Mouse (Mus musculus) right cerebral cortex, adult 18-20 months (tissue): ENCODE results near the gene Fam19a1.

Source experiments
- DNase-seq: peaks from one replicate; pipeline ENCODE4 v3.0.0; 2022; ENCODE audit warnings: mixed read lengths

The Fam19a1 gene

GRCm38 (mm10) chr6:96441971-96442370 is 329.0 kb downstream of the Fam19a1 start:
- no peak for DNase-seq

DNA sequence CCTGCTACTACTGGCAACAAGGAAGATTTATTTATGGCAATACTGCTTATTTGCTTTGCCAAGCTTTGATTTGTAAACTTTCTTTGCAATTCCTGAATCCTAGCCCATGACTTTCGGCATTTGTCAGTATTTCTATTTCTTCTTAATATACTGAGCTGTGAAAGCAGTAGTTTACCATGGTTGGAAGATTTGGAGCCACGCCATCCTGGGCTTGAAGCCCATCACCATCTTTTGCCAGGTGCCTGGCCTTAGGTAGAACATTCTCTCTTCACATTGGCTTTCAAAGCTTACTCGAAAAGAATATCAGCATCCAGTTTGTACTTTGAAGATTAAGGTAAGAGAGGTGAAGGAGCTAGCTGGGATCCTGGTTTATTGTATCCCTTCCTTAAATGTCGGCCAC is 334.5 kb downstream of the Fam19a1 start:
- DNase-seq, result no peak

GRCm38 (mm10) chr6:96456266-96456665 is 343.3 kb downstream of the Fam19a1 start:
- no peak for DNase-seq

DNA sequence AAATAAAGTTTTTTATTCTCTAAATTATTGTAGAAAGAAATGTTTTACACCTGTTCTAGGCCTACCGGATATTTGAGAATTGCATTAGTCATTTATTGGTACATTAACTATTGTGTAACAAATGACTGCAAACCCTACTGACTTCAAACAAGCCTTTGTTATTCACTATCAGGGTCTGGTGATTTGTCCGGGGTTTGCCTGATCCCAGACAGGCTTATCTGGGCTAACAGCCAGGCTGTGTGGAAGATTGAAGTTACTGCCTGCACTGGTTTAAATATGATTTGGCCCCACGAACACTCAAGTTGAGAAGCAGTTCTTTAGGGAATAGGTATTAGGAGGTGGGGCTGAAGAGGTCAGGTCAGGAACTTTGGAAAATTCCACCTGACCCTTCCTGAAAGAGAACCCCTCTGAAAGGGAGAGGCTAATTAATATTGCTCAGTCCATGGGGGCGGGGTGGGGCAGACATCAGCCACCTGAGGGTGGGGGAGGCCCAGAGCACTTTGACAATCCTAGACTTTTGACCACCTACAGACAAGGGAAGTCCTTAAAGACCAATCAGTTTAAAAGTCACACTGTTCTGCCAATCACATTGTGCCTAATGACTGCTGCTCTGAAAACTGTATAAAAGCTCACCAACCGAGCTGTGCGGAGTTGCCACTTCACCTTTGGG is 344.8 kb downstream of the Fam19a1 start:
- DNase-seq, result no peak

DNA sequence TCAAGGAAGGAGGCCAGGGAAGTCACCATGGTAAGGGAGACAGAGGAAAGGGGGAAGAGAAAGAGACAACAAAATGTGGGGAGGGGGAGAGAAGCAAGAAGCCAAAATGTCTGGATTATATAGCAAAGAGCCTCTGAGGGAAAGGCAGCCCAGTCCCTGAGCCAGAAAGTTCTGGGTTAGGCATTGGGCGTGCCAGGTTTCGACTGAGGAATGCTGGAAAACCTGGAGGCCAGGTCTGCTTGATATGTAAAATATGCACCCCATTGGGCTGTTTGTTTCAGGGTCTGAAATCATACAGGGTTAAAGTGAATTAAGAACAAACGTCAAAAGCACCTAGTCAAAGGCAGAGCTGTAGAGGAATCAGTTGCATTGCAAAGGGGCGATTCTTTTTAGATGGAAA is 346.1 kb downstream of the Fam19a1 start:
- no peak for DNase-seq

DNA sequence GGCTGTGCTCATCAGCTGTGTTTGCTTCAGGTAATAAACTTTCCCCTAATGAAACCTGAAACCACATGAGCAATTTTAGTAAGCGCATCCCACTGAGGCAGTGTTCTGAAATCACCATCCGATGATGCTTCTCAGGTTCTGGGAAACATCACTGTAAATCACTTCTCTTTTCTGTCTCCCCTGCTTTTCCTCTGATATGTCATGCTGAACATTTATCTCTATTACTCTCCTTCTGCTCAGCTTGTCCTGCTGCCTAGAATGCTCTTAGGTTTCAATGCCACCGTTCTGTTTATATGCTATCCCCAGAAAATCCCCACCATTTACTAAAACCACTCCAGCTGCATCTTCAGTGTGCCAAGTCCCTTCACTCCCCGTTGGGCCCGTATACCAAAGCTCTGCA is 386.5 kb downstream of the Fam19a1 start:
- no peak for DNase-seq

DNA sequence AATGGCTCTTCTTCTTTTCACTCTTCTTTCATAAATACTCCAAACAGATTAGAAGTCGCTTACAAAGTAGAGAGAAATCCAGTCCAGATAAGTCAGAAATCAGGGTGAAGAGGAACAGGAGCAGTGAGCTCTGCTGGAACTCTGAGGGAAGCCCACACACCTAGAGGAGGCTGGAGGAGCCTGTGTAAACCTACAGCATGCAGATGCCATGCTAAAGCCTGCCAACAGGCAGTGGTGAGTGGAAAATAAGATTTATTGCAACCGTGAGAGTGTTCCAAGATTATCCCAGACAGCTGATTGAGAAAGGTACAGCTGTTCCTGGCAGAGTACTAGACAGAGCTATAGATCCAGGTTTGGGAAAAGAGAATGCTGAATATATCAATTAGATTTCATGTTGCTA is 428.6 kb downstream of the Fam19a1 start:
- DNase-seq, result peak; percentile 29

- no peak for DNase-seq
Measured at GRCm38 (mm10) chr6:96544832-96545231, 431.9 kb downstream of the Fam19a1 start.

DNA sequence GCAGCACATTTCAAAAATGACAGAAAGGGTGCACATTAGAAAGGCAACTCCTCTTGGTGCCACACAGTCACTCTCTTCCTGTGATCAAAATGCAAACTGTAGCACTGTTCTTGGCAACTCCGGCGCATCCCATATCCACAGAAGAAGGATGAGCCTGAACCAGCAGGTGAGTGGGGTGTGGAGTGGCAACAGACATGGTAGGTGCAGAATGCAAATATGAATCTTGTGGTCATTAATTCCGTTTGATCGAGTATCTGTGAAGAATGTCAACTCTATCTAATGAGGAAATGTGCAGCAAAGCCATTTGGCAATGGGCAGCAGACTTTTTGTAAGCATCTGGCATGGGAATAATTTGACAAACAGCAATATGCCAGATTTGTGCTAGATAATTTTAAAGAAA is 437.5 kb downstream of the Fam19a1 start:
- DNase-seq, result no peak

DNA sequence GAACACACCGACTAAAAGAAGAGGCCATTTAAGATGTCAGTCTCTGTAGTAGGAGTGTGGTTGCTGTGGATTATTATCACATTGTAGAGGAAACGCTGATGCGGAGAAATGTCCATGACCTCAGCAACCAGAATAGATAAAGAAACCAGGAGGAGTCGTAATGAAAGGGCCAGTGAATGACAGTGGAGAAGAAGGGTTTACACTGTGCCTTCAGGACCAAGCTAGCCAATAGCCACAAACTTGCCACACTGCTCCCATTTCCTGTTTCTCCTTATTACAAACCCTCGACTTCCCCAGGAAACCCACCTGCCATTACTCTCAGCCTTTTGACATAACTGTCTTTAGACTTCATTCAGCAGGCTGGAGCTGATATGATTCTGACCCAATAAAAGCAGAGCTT is 465.7 kb downstream of the Fam19a1 start:
- DNase-seq, result no peak

GRCm38 (mm10) chr6:96580726-96581125 is 467.8 kb downstream of the Fam19a1 start:
- no peak for DNase-seq

GRCm38 (mm10) chr6:96581187-96581586 is 468.2 kb downstream of the Fam19a1 start:
- no peak for DNase-seq

DNA sequence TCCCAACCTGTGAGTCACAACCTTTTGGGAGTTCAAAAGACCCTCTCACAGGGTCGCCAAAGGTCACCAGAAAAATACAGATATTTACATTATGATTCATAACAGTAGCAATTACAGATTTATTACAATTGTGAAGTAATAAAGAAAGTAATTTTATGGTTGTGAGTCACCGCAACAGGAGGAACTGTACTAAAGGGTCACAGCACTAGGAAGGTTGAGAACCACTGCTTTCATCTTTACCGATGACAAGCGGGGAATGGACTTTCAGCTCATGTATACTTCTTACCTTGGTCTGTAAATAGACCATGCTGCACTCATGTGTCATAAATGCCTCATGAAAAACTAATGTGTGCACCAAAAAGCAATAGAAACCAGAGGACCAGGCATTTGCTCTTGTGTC is 474.5 kb downstream of the Fam19a1 start:
- no peak for DNase-seq

DNA sequence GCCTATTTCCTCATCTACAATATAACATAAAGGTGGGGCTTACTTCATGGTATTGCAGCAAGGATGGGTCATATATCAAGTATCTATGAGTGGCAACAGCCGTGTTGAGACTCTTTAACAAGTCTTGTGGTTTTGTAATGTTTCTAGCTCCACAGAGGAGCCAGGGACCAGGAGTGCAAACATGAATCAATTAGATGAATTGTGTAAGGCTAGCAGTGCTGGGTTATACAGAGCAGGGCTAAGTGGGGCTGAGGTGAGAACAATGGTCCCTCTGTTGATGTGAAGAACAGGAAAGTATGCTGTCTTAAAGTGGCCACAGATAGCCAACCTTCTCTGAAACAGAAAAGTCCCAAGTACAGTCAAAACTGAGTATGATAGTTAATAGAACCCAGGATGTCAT is 480.1 kb downstream of the Fam19a1 start:
- DNase-seq, result no peak

- DNase-seq, result no peak
Measured at GRCm38 (mm10) chr6:96595201-96595600, 482.2 kb downstream of the Fam19a1 start.

DNA sequence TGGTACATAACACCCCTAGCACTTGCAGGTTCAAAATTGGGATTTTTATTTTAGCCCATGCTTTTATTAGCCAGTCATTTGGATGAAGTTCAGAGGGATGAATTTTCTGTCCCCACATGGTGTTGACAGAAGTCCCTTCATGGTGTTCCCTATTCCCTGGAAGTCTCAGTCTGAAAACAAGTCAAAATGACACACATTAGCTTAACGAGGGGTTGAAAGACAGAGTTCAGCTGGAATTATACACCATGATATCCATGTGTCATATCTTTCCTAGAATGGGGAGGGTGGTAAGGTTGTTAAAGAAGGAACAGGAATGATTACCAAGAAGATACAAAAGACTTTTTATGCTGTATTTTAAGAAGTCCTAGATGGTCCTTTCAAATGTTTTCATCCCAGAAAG is 511.2 kb downstream of the Fam19a1 start:
- no peak for DNase-seq

DNA sequence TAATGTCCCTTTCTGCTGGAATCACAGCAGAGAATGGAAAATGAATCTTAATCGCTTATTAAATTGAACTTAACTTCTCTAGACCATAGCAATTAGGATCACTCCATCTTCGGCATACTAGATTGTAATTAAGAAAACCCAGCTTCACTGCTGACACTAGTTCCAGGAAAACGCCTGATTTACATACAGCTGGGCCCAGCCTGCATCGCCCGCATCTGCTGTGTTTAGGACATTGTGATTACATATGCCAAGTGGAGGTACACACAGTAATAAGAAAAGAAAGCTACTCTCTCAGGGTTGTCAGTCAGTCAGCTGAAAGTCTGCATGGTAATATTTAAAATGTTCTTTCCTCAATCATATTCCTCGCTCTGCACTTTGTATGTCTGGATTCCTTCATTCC is 518.6 kb downstream of the Fam19a1 start:
- no peak for DNase-seq

DNA sequence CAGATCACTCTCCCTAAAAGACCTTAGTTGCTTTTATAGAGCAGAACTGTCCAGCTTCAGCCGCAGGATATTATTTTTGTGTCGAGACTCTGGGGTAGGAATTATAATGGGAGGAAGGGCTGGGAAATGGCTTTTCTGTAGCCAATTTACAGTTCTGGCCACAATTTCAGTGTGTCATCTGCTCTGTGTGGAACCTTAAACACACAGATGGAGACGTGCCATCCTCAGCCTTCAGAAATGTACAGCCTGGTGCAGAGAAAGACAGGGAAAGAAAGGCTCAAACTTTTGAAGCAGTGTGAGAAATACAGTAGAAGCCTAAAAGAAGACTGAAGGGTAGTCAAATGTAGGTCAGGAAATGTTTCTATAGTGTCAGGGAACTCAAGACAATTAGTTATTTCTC is 519.3 kb downstream of the Fam19a1 start:
- no peak for DNase-seq

DNA sequence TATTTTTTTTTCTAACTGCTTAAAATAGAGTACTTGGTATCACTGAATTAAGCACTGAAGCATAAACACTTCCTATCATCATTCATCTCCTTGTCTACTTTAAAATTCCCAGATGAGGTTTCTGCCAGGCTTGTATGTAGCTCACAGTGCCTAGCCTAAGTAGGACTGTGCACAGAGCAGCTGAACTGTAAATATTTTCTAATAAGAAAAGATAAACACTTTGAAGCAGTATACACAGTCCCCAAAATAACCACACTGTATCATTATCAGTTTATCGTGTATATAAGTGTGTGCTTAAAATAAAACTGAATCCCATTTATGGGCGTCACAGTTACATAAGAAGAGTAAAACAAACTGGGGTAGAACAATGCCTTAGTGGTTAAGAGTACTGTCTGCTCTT is 522.7 kb downstream of the Fam19a1 start:
- DNase-seq, result no peak

DNA sequence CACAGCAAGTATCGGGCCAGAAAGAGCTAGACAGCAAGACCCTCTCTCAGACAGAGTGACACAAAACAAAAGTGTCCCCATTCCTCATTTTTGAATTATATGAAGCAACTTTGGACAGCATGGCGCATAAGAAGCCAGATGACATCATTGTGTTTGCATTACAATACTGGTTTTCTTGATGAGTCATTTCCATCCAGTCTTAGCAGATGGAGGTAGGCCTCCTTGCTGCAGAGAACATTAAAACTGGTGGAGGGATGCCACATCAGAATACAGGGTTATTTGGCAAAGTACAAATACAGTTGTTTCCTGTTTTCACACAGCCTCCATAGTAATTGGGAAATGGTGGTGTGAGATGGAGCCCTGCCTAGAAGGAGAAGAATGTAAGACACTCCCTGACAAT is 535.8 kb downstream of the Fam19a1 start:
- no peak for DNase-seq

GRCm38 (mm10) chr6:96649267-96649666 is 536.3 kb downstream of the Fam19a1 start:
- no peak for DNase-seq

- no peak for DNase-seq
Measured at GRCm38 (mm10) chr6:96666311-96666710, 553.4 kb downstream of the Fam19a1 start.

- DNase-seq, result no peak
Measured at GRCm38 (mm10) chr6:96677813-96678212, 564.9 kb downstream of the Fam19a1 start.
